ENCODE assay signal across 19 mouse cellular contexts in the genomic region with DNA sequence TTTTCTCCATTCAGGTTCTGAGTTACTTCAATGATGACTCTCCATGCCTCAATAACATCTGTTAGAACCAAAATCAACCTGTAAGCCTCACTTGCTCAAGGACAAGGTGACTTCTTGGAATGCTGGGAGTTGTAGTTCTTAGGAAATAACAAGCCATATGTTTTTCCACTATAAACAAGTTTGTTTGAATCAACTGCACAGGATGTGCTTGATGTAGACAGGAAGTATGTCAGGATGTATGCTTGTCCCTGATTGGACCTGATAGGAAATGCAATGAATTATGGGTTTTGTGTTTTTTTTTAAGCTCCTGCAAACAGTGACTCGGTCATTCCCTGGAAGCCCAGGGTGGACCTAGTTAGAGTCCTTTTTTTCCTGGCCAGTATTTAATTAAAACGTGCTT.
DNase-seq lines count a peak whose midpoint lies in the region; ATAC-seq and TF ChIP-seq lines count a peak whose summit lies in the region.
"Had no signal": no experiment of that assay in that cellular context is flagged by ENCODE, and none has a peak within 500 bp of the region (broad histone marks: within the 10 kb centered on the region; RNA-seq: fewer than 3 reads in every experiment).

No protein-coding gene starts in this region.

- H3K4me1 ChIP-seq in hindbrain, embryonic 15.5 days (replicated peaks), result no peaks in the 10 kb centered on the region
- H3K4me1 ChIP-seq in hindbrain, embryonic 12.5 days, result no peaks in the 10 kb centered on the region
- H3K4me1 ChIP-seq in stomach, postnatal 0 days (replicated peaks; ENCODE audit: control insufficient read depth, insufficient read depth), result no peaks in the 10 kb centered on the region
- H3K4me1 ChIP-seq: embryonic facial prominence, embryonic 15.5 days had no signal

- TF ChIP-seq CTCF in brain, embryonic 14.5 days (IDR thresholded peaks at IDR 0.05; ENCODE audit: borderline replicate concordance, extremely low read depth, insufficient read depth, insufficient read length), result no peak
- no peak for TF ChIP-seq CTCF in stomach, postnatal 0 days (IDR thresholded peaks at IDR 0.05; ENCODE audit: low read depth)

- peak; percentile 25 for DNase-seq in embryo, embryonic 11 days
- DNase-seq in embryo, embryonic 10.5 days (ENCODE audit: low spot score), result no peak
- peak; percentile 23 for DNase-seq in 3134 (ENCODE audit: extremely low read depth, insufficient read length, low spot score)
- peak; percentile 79 for DNase-seq in brain, embryonic 14.5 days (ENCODE audit: low read depth)
- DNase-seq in natural killer cell, adult 2 months (ENCODE audit: low spot score in 2 of 2), result no peak
- DNase-seq in stomach, postnatal 0 days (ENCODE audit: low spot score), result no peak
- DNase-seq: adrenal gland, postnatal 25 days; B cell, adult 2 months; kidney, postnatal 36 days; liver, embryonic 13.5 days; right cerebral cortex, postnatal 25 days; thymus, postnatal 25 days had no signal

- H3K4me2 ChIP-seq in hindbrain, embryonic 15.5 days, result 0 out of 2 replicates have a peak overlapping the region, but pooled peaks have one; percentile 14
- H3K4me2 ChIP-seq in hindbrain, embryonic 12.5 days (replicated peaks), result no peak overlapping the region
- no peak overlapping the region for H3K4me2 ChIP-seq in stomach, postnatal 0 days (replicated peaks; ENCODE audit: low read depth)
- H3K4me2 ChIP-seq: embryonic facial prominence, embryonic 15.5 days; heart, embryonic 12.5 days; liver, embryonic 13.5 days; neural tube, embryonic 13.5 days had no signal

- no peak for TF ChIP-seq POLR2A in brain, embryonic 14.5 days (IDR thresholded peaks at IDR 0.05; ENCODE audit: borderline replicate concordance, extremely low read depth, insufficient read depth, insufficient read length, poor library complexity, severe bottlenecking)

- H3K9me3 ChIP-seq in hindbrain, embryonic 15.5 days, result no peaks in the 10 kb centered on the region
- H3K9me3 ChIP-seq in hindbrain, embryonic 12.5 days (replicated peaks), result no peaks in the 10 kb centered on the region
- H3K9me3 ChIP-seq in stomach, postnatal 0 days (ENCODE audit: control insufficient read depth, low read length), result no peaks in the 10 kb centered on the region
- H3K9me3 ChIP-seq: embryonic facial prominence, embryonic 15.5 days; heart, embryonic 12.5 days; liver, embryonic 13.5 days; neural tube, embryonic 13.5 days had no signal

- H3K9ac ChIP-seq in hindbrain, embryonic 15.5 days, result no peak overlapping the region
- H3K9ac ChIP-seq in hindbrain, embryonic 12.5 days, result no peak overlapping the region
- no peak overlapping the region for H3K9ac ChIP-seq in stomach, postnatal 0 days (ENCODE audit: low read length)
- H3K9ac ChIP-seq: embryonic facial prominence, embryonic 15.5 days; heart, embryonic 12.5 days; liver, embryonic 13.5 days; neural tube, embryonic 13.5 days had no signal

- no peaks in the 10 kb centered on the region for H3K36me3 ChIP-seq in hindbrain, embryonic 15.5 days
- no peaks in the 10 kb centered on the region for H3K36me3 ChIP-seq in hindbrain, embryonic 12.5 days
- H3K36me3 ChIP-seq in stomach, postnatal 0 days (ENCODE audit: control insufficient read depth, insufficient read depth, low read length), result no peaks in the 10 kb centered on the region
- H3K36me3 ChIP-seq: embryonic facial prominence, embryonic 15.5 days; heart, embryonic 12.5 days; liver, embryonic 13.5 days; neural tube, embryonic 13.5 days had no signal

- H3K27me3 ChIP-seq in hindbrain, embryonic 15.5 days, result no peaks in the 10 kb centered on the region
- H3K27me3 ChIP-seq in hindbrain, embryonic 12.5 days, result no peaks in the 10 kb centered on the region
- H3K27me3 ChIP-seq in stomach, postnatal 0 days (ENCODE audit: control insufficient read depth, insufficient read depth, low read length), result no peaks in the 10 kb centered on the region
- H3K27me3 ChIP-seq: embryonic facial prominence, embryonic 15.5 days; heart, embryonic 12.5 days; liver, embryonic 13.5 days; megakaryocyte, embryonic 14.5 days; neural tube, embryonic 13.5 days had no signal

- peak; percentile 85 for ATAC-seq in hindbrain, embryonic 15.5 days (ENCODE audit: low FRiP score, low read depth)
- no peak for ATAC-seq in hindbrain, embryonic 12.5 days (ENCODE audit: low FRiP score)
- no peak for ATAC-seq in stomach, postnatal 0 days (ENCODE audit: low FRiP score, low TSS enrichment)

- H3K27ac ChIP-seq in hindbrain, embryonic 15.5 days (replicated peaks), result no peak overlapping the region
- H3K27ac ChIP-seq in hindbrain, embryonic 12.5 days, result no peak overlapping the region
- no peak overlapping the region for H3K27ac ChIP-seq in stomach, postnatal 0 days (replicated peaks)
- H3K27ac ChIP-seq: embryonic facial prominence, embryonic 15.5 days; left cerebral cortex, adult 2 months; liver, embryonic 13.5 days; neural tube, embryonic 13.5 days had no signal

- H3K4me3 ChIP-seq in hindbrain, embryonic 15.5 days, result no peak overlapping the region
- H3K4me3 ChIP-seq in hindbrain, embryonic 12.5 days, result no peak overlapping the region
- no peak overlapping the region for H3K4me3 ChIP-seq in stomach, postnatal 0 days (ENCODE audit: low read depth, low read length)
- H3K4me3 ChIP-seq: embryonic facial prominence, embryonic 15.5 days; heart, embryonic 12.5 days; left cerebral cortex, adult 2 months; liver, embryonic 13.5 days; megakaryocyte, embryonic 14.5 days; neural tube, embryonic 13.5 days had no signal

- no peak for TF ChIP-seq EP300 in stomach, postnatal 0 days (optimal IDR thresholded peaks at IDR 0.05)

- WGBS in hindbrain, embryonic 15.5 days, result 63% methylated on average over 2 of the region's 2 CpGs
- 74% methylated on average over 2 of the region's 2 CpGs for WGBS in hindbrain, embryonic 12.5 days
- 57% methylated on average over 2 of the region's 2 CpGs for WGBS in stomach, postnatal 0 days

Comparison
In these comparisons a context has a peak if more than half of its experiments do, and no peak if none do; other contexts are left out.
1. DNase-seq: peak in embryo, embryonic 11 days (single experiment), 3134 (single experiment) and brain, embryonic 14.5 days (single experiment); none in embryo, embryonic 10.5 days (single experiment), natural killer cell, adult 2 months (0 of 2) and stomach, postnatal 0 days (single experiment).